Mouse (Mus musculus): ENCODE results near the gene Coro1a.
"Not testable (repeated sequence)": the region's sequence is repeated elsewhere in the genome, so short reads cannot be mapped to it uniquely, and the experiment has no call there.

Coro1a gene

GRCm38 (mm10) chr7:126689021-126689420 is 18.6 kb downstream of the Coro1a start:
- no peak for DNase-seq (ENCODE audit: low spot score in 2 of 2)

DNA sequence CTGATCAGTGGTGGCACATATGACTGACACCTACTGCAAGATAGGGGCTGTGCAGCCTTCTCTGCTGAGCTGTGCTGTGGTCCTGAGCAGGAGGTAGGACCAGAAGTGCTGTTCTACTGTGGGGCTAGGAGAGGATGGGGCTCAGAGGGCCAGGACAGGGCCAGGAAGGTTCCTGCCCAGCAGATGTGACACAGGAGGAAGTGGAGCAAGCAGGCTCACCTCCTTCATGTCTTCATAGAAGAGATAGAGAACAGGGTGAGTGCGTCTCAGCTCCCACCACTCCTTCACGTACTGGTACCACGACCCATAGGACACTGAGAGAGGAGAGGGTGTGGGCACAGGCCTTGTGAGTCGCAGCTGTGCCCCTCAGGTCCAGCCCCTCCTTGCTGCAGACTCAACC is 19.4 kb downstream of the Coro1a start:
- not testable (repeated sequence) for DNase-seq (ENCODE audit: low spot score in 2 of 2)

- no peak for DNase-seq (ENCODE audit: low spot score in 2 of 2)
These were observed 26.4 kb downstream of the Coro1a start for GRCm38 (mm10) chr7:126681221-126681620.

GRCm38 (mm10) chr7:126679683-126680082 is 27.9 kb downstream of the Coro1a start:
- no peak for DNase-seq (ENCODE audit: low spot score in 2 of 2)

DNA sequence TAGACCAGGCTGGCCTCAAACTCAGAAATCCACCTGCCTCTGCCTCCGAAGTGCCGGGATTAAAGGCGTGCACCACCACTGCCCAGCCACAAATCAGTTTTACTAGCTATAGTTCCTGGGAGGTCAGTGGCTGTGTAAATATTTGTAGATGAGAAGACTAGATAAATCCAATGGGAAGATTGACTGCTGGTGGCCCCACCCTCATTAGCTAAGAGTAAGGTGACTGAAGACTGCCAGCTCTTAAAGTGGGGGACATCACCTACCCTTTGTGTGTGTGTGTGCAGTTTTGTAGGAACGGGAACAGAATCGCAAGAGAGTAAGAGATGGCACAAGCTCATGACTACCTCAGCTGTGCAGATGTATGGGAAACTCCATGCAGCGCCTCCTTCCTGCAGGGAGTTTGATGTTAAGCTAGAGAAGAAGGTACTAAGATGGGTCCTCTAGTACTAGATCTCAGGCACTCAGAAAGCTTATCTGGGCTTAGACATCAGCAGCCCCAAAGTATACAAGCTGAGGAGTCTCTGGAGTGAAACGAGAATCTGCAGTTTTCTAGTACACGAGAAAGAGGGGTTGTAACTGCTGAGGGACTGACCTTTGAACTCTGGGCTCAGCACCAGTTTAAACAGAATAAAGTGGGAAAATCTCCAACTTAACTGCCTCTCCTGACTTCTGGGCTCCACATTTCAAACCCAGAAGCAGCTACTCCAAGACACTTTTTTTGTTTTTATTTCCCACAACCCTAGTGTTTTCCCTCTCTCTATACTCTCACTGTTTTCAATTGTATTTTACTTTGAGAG is 28.8 kb downstream of the Coro1a start:
- no peak for DNase-seq (ENCODE audit: low spot score in 2 of 2)

DNA sequence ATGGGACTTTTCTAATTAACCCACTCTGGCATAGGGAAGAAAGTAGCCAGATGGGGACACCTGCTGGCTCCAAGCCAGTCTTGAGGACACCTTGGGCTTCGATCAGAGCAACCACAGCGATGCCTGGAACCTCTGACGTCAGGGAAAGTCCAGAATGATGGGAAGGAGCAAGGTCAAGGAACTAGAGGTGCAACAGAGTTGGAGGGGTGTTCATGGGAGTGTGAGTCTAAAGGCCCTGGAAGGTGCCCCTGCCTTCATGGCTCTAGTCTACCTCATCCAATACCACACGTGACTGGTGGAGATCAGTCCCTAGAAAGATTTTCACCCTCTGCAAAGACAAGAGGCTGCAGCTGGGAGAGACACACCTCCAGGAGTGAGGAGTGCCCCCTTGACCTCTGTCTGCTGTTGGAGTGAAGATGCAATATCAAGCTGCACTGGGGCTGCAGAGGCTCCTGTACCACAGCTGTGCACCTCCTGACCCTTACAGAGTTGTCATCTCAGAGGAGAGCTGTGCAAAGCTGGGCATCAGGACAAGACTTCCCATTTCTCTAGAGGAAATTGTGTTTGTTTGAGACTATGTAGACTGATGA is 30.9 kb downstream of the Coro1a start:
- DNase-seq (ENCODE audit: low spot score in 2 of 2), result no peak

GRCm38 (mm10) chr7:126676207-126676606 is 31.4 kb downstream of the Coro1a start, which contains the start of gene Sult1a1:
Gene Sult1a1 (minus strand): TSS chr7:126676432.
- no peak for DNase-seq (ENCODE audit: low spot score in 2 of 2)

GRCm38 (mm10) chr7:126675104-126675503 is 32.5 kb downstream of the Coro1a start:
- DNase-seq (ENCODE audit: low spot score in 2 of 2), result no peak

DNA sequence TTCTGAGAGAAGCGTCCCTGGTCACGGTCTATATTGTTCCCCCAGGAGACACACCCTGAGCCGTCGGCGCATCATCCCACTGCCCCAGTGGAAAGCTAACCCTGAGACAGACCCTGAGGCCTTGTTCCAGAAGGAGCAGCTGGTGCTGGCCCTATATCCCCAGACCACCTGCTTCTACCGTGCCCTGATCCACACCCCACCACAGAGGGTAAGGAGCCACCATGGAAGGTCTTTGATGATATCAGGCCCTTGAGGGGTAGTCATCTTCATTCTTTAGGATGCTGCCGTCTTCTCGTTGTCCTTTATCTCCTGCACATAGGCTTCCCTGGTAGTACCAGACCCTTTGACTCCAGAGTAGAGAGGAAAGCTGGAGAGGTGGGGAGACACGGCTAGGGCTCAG is 35.5 kb downstream of the Coro1a start:
- DNase-seq (ENCODE audit: low spot score in 2 of 2), result no peak

- DNase-seq (ENCODE audit: low spot score in 2 of 2), result no peak
These were observed 37.4 kb downstream of the Coro1a start for GRCm38 (mm10) chr7:126670152-126670551.

DNA sequence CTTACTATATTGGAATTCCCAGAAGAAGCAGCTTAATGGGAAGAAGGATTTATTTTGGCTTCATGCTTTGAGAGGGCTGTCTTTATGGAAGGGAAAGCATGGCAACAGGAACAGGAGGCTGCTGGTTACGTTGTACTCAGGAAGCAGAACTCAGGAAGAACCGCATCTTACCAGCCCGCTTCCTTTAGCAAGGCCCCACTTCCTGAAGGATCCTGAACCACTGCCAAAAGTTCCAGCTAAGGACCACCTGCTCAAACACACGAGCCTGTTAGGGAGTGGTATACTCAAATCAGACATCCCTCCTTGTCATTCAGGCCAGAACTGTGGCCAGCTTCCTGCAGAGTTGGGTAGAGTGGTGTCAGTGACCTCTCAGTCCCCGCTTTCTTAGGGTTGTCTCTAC is 39.1 kb downstream of the Coro1a start:
- no peak for DNase-seq (ENCODE audit: low spot score in 2 of 2)

GRCm38 (mm10) chr7:126667495-126668090 is 40.0 kb downstream of the Coro1a start:
- DNase-seq (ENCODE audit: low spot score in 2 of 2), result no peak

DNA sequence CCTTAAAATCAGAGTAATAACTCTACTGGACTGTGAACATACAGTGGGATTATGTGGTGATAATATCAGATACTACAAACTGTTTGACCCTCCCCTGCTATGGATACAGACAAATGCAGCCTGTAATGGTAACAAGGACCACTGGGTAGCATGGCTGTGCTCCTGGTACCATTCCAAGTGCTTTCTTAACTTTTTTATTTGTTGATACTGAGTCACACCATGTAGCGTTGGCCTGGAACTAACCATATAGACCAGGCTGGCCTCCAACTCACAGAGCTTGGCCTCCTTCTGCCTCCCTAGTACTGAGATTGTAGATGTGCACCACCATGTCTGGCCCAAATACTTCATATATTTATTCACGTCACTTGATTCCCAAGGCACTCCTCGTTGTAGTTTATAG is 42.3 kb downstream of the Coro1a start:
- DNase-seq (ENCODE audit: low spot score in 2 of 2), result no peak

DNA sequence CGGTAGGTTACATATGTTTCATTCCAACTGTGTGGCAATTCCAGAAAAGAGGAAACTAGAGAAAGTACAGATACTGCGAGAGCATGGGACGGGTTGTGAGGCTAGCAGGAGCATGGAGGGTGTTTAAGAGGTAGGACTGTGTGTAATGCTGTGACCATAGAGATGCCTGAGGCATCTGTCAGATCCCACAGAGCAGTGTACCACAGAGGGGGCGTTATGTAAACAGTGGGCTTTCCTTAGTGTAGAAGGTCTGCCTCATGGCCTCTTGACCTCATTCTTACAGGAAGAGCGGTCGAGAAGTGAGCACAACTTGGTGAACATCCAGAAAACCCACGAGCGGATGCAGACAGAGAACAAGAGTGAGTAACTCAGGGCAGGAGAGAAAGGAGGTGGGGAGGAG is 43.9 kb downstream of the Coro1a start:
- no peak for DNase-seq (ENCODE audit: low spot score in 2 of 2)

DNA sequence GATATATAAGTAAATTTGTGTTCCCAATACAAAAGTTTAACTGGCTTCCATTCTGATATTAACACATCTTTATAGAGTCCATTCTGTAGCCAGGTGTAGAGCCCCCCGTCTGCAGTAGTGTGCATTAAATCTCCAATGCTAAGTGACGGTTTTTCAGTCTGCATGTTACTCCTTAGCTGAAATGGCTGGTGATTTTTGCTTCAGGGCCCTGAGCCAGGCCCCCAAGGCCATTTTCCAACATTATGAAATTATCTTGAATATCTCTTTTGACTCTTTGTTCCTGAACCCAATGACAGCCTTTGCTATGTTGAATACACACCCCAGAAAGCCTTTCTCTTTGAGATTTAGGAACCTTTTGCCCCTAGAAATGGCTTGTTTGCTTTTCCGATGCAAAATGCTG is 47.8 kb downstream of the Coro1a start:
- DNase-seq (ENCODE audit: low spot score in 2 of 2), result no peak

DNA sequence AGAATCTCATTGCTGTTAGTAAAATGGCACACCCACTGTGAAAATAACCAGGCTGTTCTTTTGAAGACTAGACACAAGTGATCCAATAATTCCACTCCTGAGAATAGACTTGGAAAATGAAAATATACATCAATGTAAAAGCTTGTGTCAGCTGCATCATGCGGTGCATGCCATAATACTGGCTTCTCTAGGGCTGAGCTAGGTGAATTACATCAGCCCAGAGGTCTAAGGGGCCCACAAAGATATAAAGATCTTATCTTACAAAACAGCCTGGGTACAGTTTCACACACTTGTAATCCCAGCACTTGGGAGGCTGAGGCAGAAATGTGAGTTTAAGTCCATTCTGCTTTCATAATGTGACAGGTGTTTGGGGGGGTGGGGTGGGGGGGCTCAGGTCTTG is 50.1 kb downstream of the Coro1a start:
- no peak for DNase-seq (ENCODE audit: low spot score in 2 of 2)

DNA sequence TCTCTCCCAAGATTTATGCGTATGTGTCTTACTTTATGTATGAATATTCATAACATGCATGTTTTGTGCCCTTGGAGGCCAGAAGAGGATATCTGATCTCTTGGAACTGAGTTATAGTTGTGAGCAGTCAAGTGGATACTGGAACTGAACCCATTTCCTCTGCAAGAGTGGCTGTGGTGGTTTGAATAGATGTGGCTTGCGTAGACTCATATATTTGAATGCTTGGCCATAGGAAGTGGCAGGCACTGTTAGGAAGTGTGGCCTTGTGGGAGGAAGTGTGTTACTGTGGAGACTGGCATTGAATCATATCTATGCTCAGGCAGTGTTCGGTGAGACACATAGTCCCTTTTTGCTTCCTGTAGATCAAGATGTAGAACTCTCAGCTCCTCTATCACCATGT is 51.9 kb downstream of the Coro1a start:
- no peak for DNase-seq (ENCODE audit: low spot score in 2 of 2)

DNA sequence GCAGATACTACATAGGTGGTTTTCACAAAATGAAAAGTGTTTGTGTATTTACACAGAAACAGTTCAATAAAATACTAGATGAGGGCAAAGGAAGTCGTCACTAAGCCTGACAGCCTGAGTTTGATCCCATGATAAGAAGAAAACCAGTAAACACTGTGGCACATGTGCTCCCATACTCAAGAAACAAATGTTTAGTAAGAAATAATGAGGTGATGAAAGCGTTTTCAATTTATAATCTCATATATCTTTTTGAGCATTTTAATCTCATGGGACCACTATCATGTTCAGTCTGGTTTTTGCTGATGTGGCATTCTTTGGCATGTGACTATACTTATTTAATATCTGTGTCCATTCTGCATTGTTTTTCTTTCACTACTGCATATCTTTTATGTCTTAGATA is 53.6 kb downstream of the Coro1a start:
- no peak for DNase-seq (ENCODE audit: low spot score in 2 of 2)

DNA sequence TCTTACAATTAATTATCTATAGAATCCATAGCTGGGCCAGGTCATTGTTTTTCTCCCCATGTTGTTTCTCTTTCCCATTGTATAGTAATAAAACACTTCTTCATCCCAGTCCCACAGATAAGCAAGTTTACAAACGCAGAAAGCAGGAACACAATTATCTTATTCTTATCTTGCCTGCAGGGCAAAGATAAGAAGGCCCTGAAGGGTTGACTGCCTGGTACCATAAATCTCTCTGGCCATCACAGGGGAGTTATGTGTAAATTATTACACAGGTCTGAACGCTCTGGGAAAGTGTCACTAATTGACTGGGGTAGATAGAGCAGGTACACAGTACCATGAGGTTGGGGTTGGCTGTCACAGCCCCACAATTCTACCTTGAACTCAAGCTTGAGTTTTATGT is 56.7 kb downstream of the Coro1a start:
- DNase-seq (ENCODE audit: low spot score in 2 of 2), result no peak

All from left cerebral cortex, adult 9 months (tissue).